In the genomic region with DNA sequence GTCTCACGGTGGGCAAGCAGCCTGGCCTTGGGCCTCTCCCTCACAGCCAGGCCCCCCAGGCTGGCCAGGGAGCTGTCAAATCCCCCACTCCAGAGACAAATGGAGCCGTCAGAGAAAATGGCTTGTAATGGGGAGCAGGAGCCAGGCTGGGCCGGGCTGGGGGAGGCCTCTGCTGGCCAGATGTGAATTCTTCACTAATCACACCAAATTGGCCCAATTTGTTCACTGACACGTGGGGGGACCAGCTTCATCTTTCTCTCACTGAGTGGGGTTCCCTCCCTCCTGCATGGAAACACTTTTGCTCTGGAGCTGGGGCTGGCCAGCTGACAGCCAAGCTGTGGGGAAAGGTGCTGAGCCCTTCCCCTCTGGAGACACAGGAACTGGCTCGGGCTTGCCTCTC, we compare ENCODE assay signal across 1 mouse cellular context.
TF ChIP-seq lines count a peak whose summit lies in the region.

No protein-coding gene starts in this region.

TF ChIP-seq in CH12.LX, 34 proteins besides CTCF, POLR2A, EP300 and RAD21 (continued from another document):
- TF ChIP-seq SMC3 (IDR thresholded peaks at IDR 0.05; ENCODE audit: low read depth, low read length) = 0 out of 2 replicates have a peak, but pooled peaks have one; percentile 5
